Mouse (Mus musculus) cerebellum, postnatal 14 days (tissue): Measurements from ENCODE around the gene Uggt1.

Source experiments
- DNase-seq, 2 experiments: peaks; one replicate each; pipeline ENCODE4 v3.0.0; 2021; ENCODE audit warnings: mixed read lengths in 2 of 2

Uggt1 gene

DNA sequence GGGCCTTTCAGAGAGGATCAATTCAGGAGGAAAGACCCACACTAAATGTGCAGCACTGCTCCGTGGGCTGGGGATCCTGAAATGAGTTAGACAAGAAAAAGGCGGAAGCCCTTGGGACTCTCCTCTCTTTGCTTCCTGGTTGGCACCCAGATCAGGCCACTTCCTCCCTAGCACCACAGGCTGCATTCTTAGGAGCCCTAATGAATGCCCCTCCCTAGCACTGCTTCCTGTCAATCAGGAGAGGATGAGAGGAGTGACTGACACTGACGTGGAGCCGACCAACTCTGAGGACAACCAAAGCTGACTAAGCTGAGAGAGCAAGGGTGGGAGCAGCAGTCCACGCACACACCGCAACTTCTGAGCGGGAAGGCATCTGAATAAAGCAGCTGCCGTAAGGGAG, 81.8 kb downstream of the Uggt1 start:
- DNase-seq, result no peak

DNA sequence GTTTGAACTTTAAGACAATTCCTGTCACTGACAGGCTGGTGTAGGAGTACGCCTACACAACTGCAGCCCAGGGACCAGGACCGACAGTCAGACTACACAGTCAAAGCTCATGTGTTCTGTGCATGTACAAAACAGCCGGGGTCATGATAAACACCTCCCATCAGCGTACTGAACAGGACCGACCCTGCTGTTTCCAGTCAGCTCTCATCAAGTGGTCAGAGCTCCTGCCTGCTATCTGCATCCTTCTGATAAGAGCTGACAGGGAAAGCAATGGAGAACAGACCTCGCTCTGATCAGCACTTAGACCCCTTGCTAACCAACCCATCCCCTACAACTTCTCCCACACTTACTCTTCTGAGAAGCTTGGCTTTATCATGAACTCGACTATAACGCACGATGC, 83.3 kb downstream of the Uggt1 start:
- no peak for DNase-seq

DNA sequence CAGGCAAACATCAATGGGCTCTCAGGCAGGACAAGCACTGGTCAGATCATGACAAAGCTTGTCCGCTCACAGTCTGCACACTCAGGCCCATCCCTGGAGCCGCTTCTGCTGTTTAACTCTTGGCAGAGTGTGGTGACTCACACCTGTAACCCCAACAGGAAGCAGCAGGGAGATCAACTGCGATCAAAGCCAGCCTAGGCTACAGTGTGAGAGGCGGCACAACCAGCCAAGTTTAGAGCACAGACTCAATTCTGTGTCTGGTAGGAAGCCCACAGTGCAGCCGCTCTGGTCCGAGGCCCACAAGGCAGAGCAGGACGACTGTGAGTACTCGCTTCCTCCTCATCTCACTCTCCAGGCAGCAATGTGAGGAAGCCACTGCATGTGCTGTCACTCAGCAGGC, 84.3 kb downstream of the Uggt1 start:
- DNase-seq, result no peak

GRCm38 (mm10) chr1:36149411-36149810, 95.1 kb downstream of the Uggt1 start:
- DNase-seq, result peak; percentile 46 to 55

- DNase-seq, result no peak
Observed at GRCm38 (mm10) chr1:36148809-36149208, 95.7 kb downstream of the Uggt1 start.

- DNase-seq, result peak; percentile 67 to 69
Observed at GRCm38 (mm10) chr1:36145050-36145449, 99.5 kb downstream of the Uggt1 start.

DNA sequence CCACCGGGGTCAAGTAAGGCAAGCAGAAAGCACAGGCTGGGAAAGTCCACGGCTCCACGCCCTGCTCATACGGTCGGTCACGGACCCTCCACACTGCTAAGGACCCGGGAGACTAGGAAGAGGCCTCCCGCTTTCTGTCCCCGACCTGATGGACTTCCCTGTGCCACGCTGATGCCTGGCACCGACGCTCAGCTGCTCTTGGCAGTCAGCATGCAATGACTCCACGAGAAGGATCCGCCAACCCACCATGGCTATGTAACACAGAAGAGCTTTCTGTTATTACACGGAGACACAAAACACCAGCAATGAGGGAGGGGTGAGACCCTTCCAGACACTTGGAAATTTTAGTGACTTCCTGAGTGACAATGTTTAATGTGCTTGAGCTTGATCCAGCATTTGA, 104.2 kb downstream of the Uggt1 start:
- peak; percentile 59 to 60 for DNase-seq

GRCm38 (mm10) chr1:36134584-36134983, 109.9 kb downstream of the Uggt1 start:
- peak; percentile 79 to 84 for DNase-seq

DNA sequence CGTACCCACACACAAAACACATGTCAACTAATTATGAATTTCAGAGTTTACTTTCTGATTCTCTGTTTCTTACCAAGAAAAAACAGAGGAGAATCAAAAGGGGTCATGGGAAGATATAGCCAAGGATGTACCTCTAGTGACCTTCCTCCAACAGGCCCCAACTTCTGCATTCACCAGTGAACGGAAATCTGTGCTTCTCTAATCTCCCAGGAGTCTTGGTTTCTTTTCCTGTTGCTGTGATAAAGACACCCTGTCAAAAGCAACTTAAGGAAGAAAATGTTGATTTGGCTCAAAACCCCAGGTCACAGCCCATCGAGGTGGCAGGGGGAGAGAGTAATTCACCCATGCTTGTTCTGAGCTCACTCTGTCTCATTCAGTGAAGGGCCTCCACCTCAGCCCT, 110.9 kb downstream of the Uggt1 start:
- no peak for DNase-seq

- DNase-seq, result no peak
Observed at GRCm38 (mm10) chr1:36133041-36133440, 111.5 kb downstream of the Uggt1 start.

- no peak for DNase-seq
Observed at GRCm38 (mm10) chr1:36132211-36132610, 112.3 kb downstream of the Uggt1 start.

DNA sequence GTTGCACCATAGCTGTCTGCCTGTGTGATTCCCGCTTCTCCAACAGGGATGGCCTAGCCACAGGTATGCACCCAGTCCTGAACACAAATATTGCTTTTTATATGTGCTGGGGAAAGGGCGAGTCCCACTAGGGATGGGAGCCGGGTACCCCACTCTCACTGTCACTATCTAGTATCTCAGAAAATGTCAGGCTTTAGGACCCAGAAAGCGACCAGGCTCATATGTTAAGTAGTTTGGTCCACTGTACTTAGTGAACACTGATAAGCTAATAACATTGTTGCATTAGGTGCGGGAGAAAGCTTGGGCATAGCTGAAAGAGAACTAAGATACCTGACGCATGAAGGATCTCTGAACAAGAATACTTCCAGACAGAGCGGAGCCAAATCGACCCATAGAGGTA, 112.8 kb downstream of the Uggt1 start:
- DNase-seq, result no peak

GRCm38 (mm10) chr1:36131154-36131553, 113.4 kb downstream of the Uggt1 start:
- no peak for DNase-seq

- DNase-seq, result no peak
Observed at GRCm38 (mm10) chr1:36130307-36131035, 114.0 kb downstream of the Uggt1 start.

- no peak for DNase-seq
Observed at GRCm38 (mm10) chr1:36129881-36130280, 114.6 kb downstream of the Uggt1 start.

DNA sequence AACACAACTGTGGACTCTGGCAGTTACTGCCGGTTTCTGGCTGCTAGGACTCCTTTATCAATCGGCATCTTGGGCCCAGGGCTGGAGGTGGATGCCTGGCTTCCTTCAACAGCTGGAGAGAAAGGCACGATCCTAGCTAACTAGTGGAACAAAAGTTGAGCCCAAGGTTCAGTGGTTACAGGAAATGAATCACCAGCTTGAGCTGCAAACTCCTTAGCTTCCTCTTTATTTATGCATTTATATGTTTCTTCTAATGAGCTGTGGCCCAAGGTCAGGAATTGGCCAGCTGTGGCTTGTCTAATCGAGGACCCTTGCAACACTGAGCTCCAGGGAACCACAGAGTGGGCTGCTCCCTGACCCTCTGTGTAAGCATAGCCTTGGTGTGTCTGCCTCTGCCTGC, 115.4 kb downstream of the Uggt1 start:
- DNase-seq, result no peak

- no peak for DNase-seq
Observed at GRCm38 (mm10) chr1:36125076-36125475, 119.4 kb downstream of the Uggt1 start.

DNA sequence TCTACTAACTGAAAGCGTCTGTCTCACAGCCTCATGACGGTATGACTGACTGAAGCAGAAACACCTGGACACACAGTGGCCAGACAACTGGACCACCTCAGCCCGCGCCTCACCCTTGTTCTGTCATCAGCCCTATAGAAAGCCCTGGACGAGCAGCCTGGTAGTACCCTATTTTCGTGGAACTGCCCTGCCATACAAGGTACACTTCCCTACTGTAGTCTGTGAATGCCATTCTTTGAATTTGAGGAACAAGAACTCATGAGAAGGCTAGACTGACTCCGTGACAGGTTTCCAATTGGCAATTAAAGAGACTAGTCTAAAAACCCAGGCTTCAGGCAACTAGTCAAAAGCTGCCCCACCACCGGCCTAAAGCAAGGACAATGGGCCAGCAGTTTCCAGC, 123.3 kb downstream of the Uggt1 start:
- no peak for DNase-seq

- DNase-seq, result no peak
Observed at GRCm38 (mm10) chr1:36119426-36119825, 125.1 kb downstream of the Uggt1 start.

GRCm38 (mm10) chr1:36118958-36119357, 125.6 kb downstream of the Uggt1 start:
- no peak for DNase-seq

DNA sequence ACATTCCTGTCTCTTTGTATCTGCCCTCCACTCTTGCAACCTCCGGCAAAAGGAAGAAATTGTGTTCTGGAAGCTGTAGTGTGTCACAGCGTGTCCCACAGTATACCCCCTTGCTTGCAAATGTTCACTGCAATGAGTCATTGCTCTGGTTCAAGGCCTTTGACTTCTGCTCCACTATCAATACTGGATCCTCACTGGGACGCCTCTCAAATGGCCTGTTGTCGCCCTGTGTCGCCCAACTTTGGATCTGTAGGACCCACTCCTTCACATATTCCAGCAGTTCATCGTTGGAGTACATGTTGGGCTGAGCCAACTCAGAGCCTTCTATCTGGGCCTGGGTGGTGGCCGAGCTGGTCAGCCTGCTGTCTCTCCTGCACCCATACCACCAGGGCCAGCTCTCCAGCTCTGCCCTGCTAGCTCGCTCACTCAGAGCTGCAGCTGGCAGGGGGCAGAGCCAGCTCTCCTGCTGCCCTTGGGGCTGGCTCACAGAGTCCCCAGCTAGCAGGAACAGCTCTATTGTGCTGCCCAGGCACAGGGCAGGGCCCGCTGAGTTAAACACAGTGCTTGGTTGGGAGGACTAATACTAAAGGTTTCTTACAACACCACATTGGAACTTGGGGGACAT, 126.3 kb downstream of the Uggt1 start:
- no peak for DNase-seq

DNA sequence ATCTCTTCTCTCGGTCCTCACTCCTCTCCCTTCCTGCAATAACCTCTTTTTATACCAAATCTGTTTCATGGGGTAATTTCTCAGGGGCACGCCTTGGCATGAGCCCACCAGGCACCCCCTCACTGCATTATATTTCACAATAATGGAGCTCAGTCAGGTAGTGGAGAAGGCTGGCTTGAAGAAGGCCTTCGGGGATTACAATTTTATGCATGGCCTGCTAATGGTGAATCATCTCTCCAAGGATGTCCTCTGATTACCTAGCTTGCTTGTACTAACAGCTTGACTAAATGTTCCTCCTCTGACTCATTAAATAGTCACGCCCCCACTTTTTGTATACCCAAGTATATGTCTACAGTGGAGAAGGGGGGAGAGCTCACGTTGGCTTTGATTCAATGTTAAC, 128.0 kb downstream of the Uggt1 start:
- DNase-seq, result no peak

- no peak for DNase-seq
Observed at GRCm38 (mm10) chr1:36114844-36115243, 129.7 kb downstream of the Uggt1 start.

GRCm38 (mm10) chr1:36113670-36114069, 130.8 kb downstream of the Uggt1 start:
- no peak for DNase-seq

GRCm38 (mm10) chr1:36112665-36113064, 131.9 kb downstream of the Uggt1 start:
- DNase-seq, result no peak
